Mouse (Mus musculus): ENCODE measurements at regions not wholly inside any gene's neighbourhood (a gene's known extent, or its start where the extent isn't known, plus 50 kb on each side); places are given as distances from the start of the nearest gene placed in this dataset.

DNA sequence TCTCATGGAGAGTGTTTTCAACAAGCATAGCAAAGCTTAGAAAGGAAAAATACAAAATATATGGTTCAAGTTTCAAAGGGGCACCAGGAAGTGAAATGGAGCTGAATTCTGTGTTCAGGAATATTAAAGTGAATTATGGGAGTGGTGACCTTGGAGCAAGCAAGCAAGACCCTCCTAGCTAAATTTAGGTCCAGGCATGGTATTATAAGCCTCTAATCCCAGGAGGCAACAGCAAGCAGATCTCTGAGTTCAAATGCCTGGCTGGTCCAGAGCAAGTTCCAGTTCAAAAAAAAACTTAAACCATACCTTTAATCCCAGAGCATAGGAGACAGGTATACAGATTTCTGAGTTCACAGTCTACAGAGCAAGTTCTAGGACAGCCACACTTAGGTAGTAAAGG lies 506.7 kb upstream of the Tecrl start:
- TF ChIP-seq CTCF (IDR thresholded peaks at IDR 0.05; ENCODE audit: control insufficient read depth, insufficient read depth, insufficient replicate concordance, low read depth, low read length) (no peak), POLR2A (IDR thresholded peaks at IDR 0.05; ENCODE audit: control insufficient read depth, low read depth, low read length) (no peak)

Measured in testis, adult 2 months (tissue).